Mouse (Mus musculus) heart, embryonic 12.5 days (tissue): ENCODE data around the gene Tcf25. TPM values are rescaled to one million over a fixed set of nuclear protein-coding genes. Genes with fewer than 3 reads are reported as not detected.

Experiments used
- ATAC-seq: fragments of 200-750 bp; cut with Nextera tagmentation; 2 replicates; pipeline ENCODE4 v1.8.0; 2017; ENCODE audit warnings: moderate TSS enrichment, moderate library complexity; ENCODE audit not compliant: insufficient number of reproducible peaks, low FRiP score
- H3K27ac ChIP-seq: fragments of 300-500 bp; sonication (generic); 2 replicates; pipeline ENCODE4 v1.5.1; 2016; ENCODE audit warnings: mild to moderate bottlenecking, moderate library complexity; ENCODE audit not compliant: poor library complexity, severe bottlenecking
- H3K27me3 ChIP-seq: fragments of 300-500 bp; sonication (generic); replicated peaks from 2 replicates; pipeline ENCODE4 v1.6.1; 2016; ENCODE audit warnings: mild to moderate bottlenecking, moderate library complexity
- H3K36me3 ChIP-seq: fragments of 300-500 bp; sonication (generic); 2 replicates; pipeline ENCODE4 v1.6.1; 2016; ENCODE audit warnings: mild to moderate bottlenecking, moderate library complexity
- H3K4me1 ChIP-seq: fragments of 300-500 bp; sonication (generic); replicated peaks from 2 replicates; pipeline ENCODE4 v1.6.1; 2016; ENCODE audit warnings: mild to moderate bottlenecking
- H3K4me2 ChIP-seq: fragments of 300-500 bp; sonication (generic); 2 replicates; pipeline ENCODE4 v1.6.1; 2016; ENCODE audit warnings: mild to moderate bottlenecking, moderate library complexity
- H3K4me3 ChIP-seq: fragments of 300-500 bp; sonication (generic); 2 replicates; pipeline ENCODE4 v1.5.1; 2016; ENCODE audit warnings: mild to moderate bottlenecking
- H3K9ac ChIP-seq: fragments of 300-500 bp; sonication (generic); 2 replicates; pipeline ENCODE4 v1.6.1; 2016; ENCODE audit warnings: mild to moderate bottlenecking, moderate library complexity
- H3K9me3 ChIP-seq: fragments of 300-500 bp; sonication (generic); replicated peaks from 2 replicates; pipeline ENCODE4 v1.6.1; 2016; ENCODE audit warnings: mild to moderate bottlenecking, moderate library complexity
- WGBS: fragments of 180-500 bp; shearing (Covaris S2); methylation state at CpG from one replicate; pipeline ENCODE4 v1.1.7; 2016; 5-methylcytosine and 5-hydroxymethylcytosine counted together
- polyA plus RNA-seq: library from polyadenylated mRNA; unstranded; fragments of >200 nt; fragmentation: Nextera tagmentation; extraction: Ambion mirVana; gene quantifications from 2 replicates; pipeline ENCODE4 v1.2.1, GENCODE M21; 2016

The Tcf25 gene
- 172 TPM in 2 replicates for polyA plus RNA-seq

GRCm38 (mm10) chr8:123373403-123374238 lies at the start of gene Tcf25:
Tcf25 (plus strand) TSS chr8:123373753.
- under 1% methylated on average over 75 of the region's 75 CpGs for WGBS
- Histone ChIP-seq H3K4me3 (peak within 1 kb of the TSS; percentile 99), H3K4me1 (peaks cover 22% of the 10 kb centered on the region), H3K9ac (peak within 1 kb of the TSS; percentile 94), H3K36me3 (peaks cover 21% of the 10 kb centered on the region), H3K4me2 (peak within 1 kb of the TSS; percentile 93), H3K27me3 (no peaks in the 10 kb centered on the region), H3K9me3 (no peaks in the 10 kb centered on the region), H3K27ac (peak within 1 kb of the TSS; percentile 99)
- ATAC-seq: peak; percentile 90

DNA sequence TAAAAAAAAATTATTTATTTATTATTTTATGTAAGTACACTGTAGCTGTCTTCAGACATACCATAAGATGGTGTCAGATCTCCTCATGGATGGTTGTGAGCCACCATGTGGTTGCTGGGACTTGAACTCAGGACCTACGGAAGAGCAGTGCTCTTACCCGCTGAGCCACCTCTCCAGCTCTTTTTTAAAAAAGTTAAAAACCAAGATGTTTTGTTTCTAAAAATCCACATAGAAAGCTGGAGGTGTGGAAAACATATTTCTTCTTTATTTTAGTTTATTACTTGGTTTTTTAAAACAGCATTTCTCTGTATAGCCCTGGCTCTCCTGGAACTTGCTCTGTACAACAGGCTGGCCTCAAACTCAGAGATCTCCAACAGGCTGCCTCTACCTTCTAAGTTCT lies 45.0 kb upstream of the Tcf25 start:
- no peak for ATAC-seq
- Histone ChIP-seq H3K27me3 (peaks cover 8% of the 10 kb centered on the region), H3K36me3 (no peaks in the 10 kb centered on the region), H3K9me3 (no peaks in the 10 kb centered on the region), H3K4me3 (no peak overlapping the region), H3K4me2 (no peak overlapping the region), H3K27ac (no peak overlapping the region), H3K4me1 (peaks cover 33% of the 10 kb centered on the region), H3K9ac (no peak overlapping the region)
- WGBS: 92% methylated on average over 2 of the region's 2 CpGs

DNA sequence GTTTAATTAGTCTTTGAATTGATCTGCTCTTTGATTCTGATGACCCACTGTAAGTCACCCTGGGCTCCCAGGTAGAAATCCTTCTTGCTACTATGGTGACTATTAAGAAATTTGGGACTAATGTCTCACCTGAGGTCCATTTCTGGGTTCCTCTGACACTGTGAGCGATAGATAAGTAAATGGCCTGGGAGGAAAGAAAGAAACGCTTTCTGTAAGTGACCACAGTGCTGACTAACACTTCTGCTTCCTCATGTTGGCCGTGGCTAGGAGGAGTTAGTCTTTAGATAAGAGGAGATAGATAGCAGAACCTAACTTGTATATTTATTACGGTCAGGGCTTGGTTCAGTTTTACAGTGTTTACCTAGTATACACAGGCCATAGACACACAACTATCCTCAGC lies 44.2 kb upstream of the Tcf25 start:
- WGBS: 32% methylated on average over 4 of the region's 4 CpGs
- Histone ChIP-seq H3K36me3 (no peaks in the 10 kb centered on the region), H3K4me2 (no peak overlapping the region), H3K9me3 (no peaks in the 10 kb centered on the region), H3K9ac (no peak overlapping the region), H3K4me3 (no peak overlapping the region), H3K27ac (no peak overlapping the region), H3K27me3 (peaks cover 15% of the 10 kb centered on the region), H3K4me1 (peaks cover 40% of the 10 kb centered on the region)
- ATAC-seq: no peak

- Histone ChIP-seq H3K9me3 (no peaks in the 10 kb centered on the region), H3K9ac (no peak overlapping the region), H3K4me2 (no peak overlapping the region), H3K4me1 (peaks cover 44% of the 10 kb centered on the region), H3K4me3 (no peak overlapping the region), H3K36me3 (no peaks in the 10 kb centered on the region), H3K27ac (no peak overlapping the region), H3K27me3 (peaks cover 19% of the 10 kb centered on the region)
- ATAC-seq: no peak
- 74% methylated on average over 5 of the region's 5 CpGs for WGBS
Measured at GRCm38 (mm10) chr8:123329961-123330360, 43.6 kb upstream of the Tcf25 start.

GRCm38 (mm10) chr8:123330701-123331100 lies 42.9 kb upstream of the Tcf25 start:
- Histone ChIP-seq H3K4me2 (no peak overlapping the region), H3K4me3 (no peak overlapping the region), H3K36me3 (no peaks in the 10 kb centered on the region), H3K4me1 (peaks cover 44% of the 10 kb centered on the region), H3K27me3 (peaks cover 19% of the 10 kb centered on the region), H3K9me3 (no peaks in the 10 kb centered on the region), H3K9ac (no peak overlapping the region), H3K27ac (0 out of 2 replicates have a peak overlapping the region, but pooled peaks have one; percentile 35)
- WGBS: 63% methylated on average over 6 of the region's 6 CpGs
- no peak for ATAC-seq

GRCm38 (mm10) chr8:123331301-123331700 lies 42.3 kb upstream of the Tcf25 start:
- Histone ChIP-seq H3K4me3 (no peak overlapping the region), H3K4me1 (peaks cover 44% of the 10 kb centered on the region), H3K9ac (no peak overlapping the region), H3K27me3 (peaks cover 19% of the 10 kb centered on the region), H3K36me3 (no peaks in the 10 kb centered on the region), H3K9me3 (no peaks in the 10 kb centered on the region), H3K27ac (no peak overlapping the region), H3K4me2 (no peak overlapping the region)
- WGBS: 47% methylated on average over 2 of the region's 2 CpGs
- no peak for ATAC-seq

DNA sequence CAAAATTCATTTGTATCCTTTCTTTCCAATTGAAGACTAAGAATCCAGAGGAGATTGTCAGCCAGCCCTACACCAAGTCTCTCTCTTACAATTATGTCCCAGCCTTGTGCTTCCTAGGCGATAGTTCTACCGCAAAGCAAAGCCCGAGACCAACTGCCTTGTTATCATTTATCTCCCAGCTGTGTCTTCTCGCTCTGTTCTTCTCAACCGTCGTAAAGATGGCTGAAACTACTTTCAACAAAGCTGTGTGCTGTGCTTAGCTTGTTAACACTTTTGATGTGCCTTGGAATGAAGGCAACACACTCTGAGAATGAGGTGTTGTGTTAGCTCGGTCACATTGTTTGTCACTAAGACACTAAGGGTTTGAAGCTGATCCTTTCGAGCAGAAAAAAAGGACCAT lies 41.7 kb upstream of the Tcf25 start:
- peak overlapping the region; percentile 99 for H3K4me2 ChIP-seq

DNA sequence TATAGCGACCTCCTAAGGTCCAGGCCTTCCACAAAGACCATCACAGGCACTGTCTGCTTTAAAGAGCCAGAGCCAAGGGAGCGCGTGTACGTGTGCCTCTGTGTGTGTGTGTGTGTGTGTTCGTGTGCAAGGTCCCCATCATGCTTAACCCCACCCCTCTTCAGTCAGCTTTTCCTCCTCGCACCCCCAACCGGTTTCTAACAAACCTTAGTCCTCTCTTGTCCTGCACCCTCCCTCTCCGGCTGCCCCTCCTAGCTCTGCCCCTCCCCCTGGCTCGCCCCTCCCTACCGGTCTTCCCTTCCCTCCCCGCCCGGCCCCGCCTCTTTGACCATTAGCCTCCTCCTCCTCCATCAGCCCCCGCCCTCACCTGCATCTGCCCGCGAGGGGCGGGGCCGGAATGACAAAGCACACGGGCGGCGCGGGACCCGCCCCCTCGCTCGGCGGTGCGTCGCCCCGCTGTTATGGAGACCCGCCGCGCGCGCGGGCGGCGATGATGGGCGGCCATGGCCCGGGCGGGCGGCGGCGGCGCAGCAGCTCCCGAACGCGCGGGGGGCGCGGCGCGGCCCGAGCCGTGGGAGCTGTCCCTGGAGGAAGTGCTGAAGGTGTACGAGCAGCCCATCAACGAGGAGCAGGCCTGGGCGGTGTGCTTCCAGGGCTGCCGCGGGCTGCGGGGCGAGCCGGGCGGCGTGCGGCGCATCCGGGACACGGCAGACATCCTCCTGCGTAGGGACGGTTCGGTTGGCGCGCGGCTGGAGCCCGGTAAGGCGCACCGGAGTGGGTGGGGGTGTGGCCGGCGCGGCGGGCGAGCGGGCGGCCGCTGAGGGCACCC lies 41.1 kb upstream of the Tcf25 start, which contains the start of gene Spire2:
Gene Spire2, plus strand, starts transcription at position 452 of the 829 bp plus-strand sequence.
- WGBS: under 1% methylated on average over 85 of the region's 85 CpGs
- H3K4me3 ChIP-seq: peak within 1 kb of the TSS; percentile 68
- 0 out of 2 replicates have a peak within 1 kb of the TSS, but pooled peaks have one; percentile 10 for H3K27ac ChIP-seq
- no peaks in the 10 kb centered on the region for H3K36me3 ChIP-seq
- no peaks in the 10 kb centered on the region for H3K9me3 ChIP-seq
- H3K9ac ChIP-seq: peak within 1 kb of the TSS; percentile 60
- peaks cover 19% of the 10 kb centered on the region for H3K27me3 ChIP-seq
- peak within 1 kb of the TSS; percentile 99 for H3K4me2 ChIP-seq
- peak; percentile 88 for ATAC-seq
- peaks cover 38% of the 10 kb centered on the region for H3K4me1 ChIP-seq

More for the DNA sequence above, 41.7 kb upstream of the Tcf25 start:
- Histone ChIP-seq H3K27me3 (peaks cover 19% of the 10 kb centered on the region), H3K4me3 (peak overlapping the region; percentile 68), H3K9me3 (no peaks in the 10 kb centered on the region), H3K9ac (no peak overlapping the region), H3K4me1 (peaks cover 44% of the 10 kb centered on the region), H3K36me3 (no peaks in the 10 kb centered on the region), H3K27ac (no peak overlapping the region)
- WGBS: 26% methylated on average over 8 of the region's 8 CpGs
- no peak for ATAC-seq

DNA sequence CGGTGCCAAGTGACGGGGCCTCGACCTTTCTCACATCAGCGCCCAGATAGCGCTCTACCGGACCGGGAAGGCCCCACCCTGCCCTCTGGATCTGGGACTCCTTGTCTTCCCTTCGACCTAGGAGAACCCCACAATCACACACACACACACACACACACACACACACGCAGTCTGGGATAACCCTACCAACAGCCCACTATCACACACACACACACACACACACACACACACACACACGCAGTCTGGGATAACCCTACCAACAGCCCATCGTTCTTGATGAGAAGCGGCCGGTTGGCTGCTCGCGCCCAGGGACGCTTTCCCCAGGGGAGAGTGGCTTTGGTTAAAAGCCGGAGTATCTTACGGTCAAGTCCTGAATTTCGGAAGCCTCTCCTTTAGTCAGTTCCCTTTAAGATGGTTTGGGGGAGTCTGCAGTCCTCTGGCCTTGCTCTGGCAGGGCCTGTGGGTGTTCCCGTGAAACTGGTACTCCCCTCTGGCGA lies 40.4 kb upstream of the Tcf25 start:
- WGBS: 5% methylated on average over 21 of the region's 21 CpGs
- H3K9ac ChIP-seq: peak overlapping the region; percentile 60
- no peak; the same call in 1 of the 2 replicates for ATAC-seq

GRCm38 (mm10) chr8:123333864-123334263 lies 39.7 kb upstream of the Tcf25 start:
- no peaks in the 10 kb centered on the region for H3K9me3 ChIP-seq
- peak overlapping the region; percentile 30; the same call in 1 of the 2 replicates for H3K27ac ChIP-seq
- peaks cover 35% of the 10 kb centered on the region for H3K4me1 ChIP-seq
- ATAC-seq: no peak
- H3K36me3 ChIP-seq: no peaks in the 10 kb centered on the region
- peak overlapping the region; percentile 34 for H3K4me2 ChIP-seq
- peak overlapping the region; percentile 21; the same call in 1 of the 2 replicates for H3K4me3 ChIP-seq
- H3K9ac ChIP-seq: no peak overlapping the region
- H3K27me3 ChIP-seq: peaks cover 19% of the 10 kb centered on the region
- 5% methylated on average over 7 of the region's 7 CpGs for WGBS

More for the DNA sequence above, 40.4 kb upstream of the Tcf25 start:
- Histone ChIP-seq H3K27ac (no peak overlapping the region), H3K27me3 (peaks cover 19% of the 10 kb centered on the region), H3K4me1 (peaks cover 35% of the 10 kb centered on the region), H3K4me2 (peak overlapping the region; percentile 99), H3K4me3 (peak overlapping the region; percentile 68), H3K36me3 (no peaks in the 10 kb centered on the region), H3K9me3 (no peaks in the 10 kb centered on the region)

- peaks cover 19% of the 10 kb centered on the region for H3K27me3 ChIP-seq
- no peak for ATAC-seq
- peaks cover 35% of the 10 kb centered on the region for H3K4me1 ChIP-seq
- 15% methylated on average over 1 of the region's 1 CpGs for WGBS
- no peak overlapping the region for H3K9ac ChIP-seq
- H3K9me3 ChIP-seq: no peaks in the 10 kb centered on the region
- peak overlapping the region; percentile 30; the same call in 1 of the 2 replicates for H3K27ac ChIP-seq
- no peaks in the 10 kb centered on the region for H3K36me3 ChIP-seq
- H3K4me3 ChIP-seq: no peak overlapping the region
- peak overlapping the region; percentile 34 for H3K4me2 ChIP-seq
Measured at GRCm38 (mm10) chr8:123334467-123334866, 39.1 kb upstream of the Tcf25 start.
